Mouse (Mus musculus) G1E (cell line): ENCODE results near the gene Trp63.

ENCODE experiments used
- CTCF ChIP-seq: IDR thresholded peaks from 2 replicates; pipeline ENCODE4 v1.5.1; 2012; ENCODE audit warnings: low read depth, low read length, inconsistent platforms, mixed read lengths
- GATA1 ChIP-seq: IDR thresholded peaks from 2 replicates; pipeline ENCODE4 v1.6.1; 2012; ENCODE audit warnings: borderline replicate concordance, low read length, inconsistent platforms, mixed read lengths
- TAL1 ChIP-seq: conservative IDR thresholded peaks from 2 replicates; pipeline ENCODE4 v1.6.1; 2012; ENCODE audit warnings: low read depth, low read length, inconsistent platforms, mixed read lengths

DNA sequence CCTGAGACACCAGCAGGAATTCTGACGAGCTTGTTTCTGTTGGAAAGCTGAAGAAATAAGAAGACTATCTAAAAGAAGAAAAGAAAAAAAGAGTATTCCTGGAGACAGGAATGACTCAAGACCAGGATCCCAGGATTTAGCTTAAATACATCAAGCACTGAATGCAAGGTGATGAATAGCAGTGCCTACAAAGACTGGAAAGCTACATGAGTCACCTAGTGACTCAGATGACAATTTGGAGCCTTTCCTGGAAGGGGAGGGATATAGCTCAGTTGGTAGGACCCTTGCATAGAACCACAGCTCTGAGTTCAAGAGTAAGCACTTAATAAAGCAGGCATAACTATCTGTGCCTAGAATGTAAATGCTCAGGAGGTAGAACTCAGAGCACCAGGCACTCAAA is 93.9 kb downstream of the Trp63 start:
- TF ChIP-seq CTCF (no peak), GATA1 (no peak), TAL1 (no peak)
